Mouse (Mus musculus) bone marrow, adult 2 months (tissue): ENCODE measurements around the gene Gm765.

Experiments
- CTCF ChIP-seq: fragments of 200-500 bp; IDR thresholded peaks from 2 replicates; pipeline ENCODE4 v1.5.1; 2011; ENCODE audit warnings: low read length, control low read depth; ENCODE audit not compliant: control insufficient read depth, insufficient read depth
- POLR2A ChIP-seq: fragments of 200-500 bp; IDR thresholded peaks from 2 replicates; pipeline ENCODE4 v1.6.1; 2011; ENCODE audit warnings: low read depth, mild to moderate bottlenecking, control low read depth, low read length, borderline replicate concordance; ENCODE audit not compliant: control insufficient read depth

GRCm38 (mm10) chr6:98311659-98312058 is 30.9 kb downstream of the Gm765 start:
- TF ChIP-seq CTCF = no peak
- no peak for TF ChIP-seq POLR2A
